Mouse (Mus musculus): ENCODE results near the gene Cux2. TPM values are rescaled to one million over a fixed set of nuclear protein-coding genes. Genes with fewer than 3 reads are reported as not detected.

Gene Cux2
- polyA plus RNA-seq, 1 experiment from 2014 or later: 8.0 TPM

GRCm38 (mm10) chr5:121820161-121820560 lies 229.7 kb downstream of the Cux2 start:
- Histone ChIP-seq H3K36me3 (peaks cover 79% of the 10 kb centered on the region), H3K4me1 (peaks cover 52% of the 10 kb centered on the region), H3K4me3 (no peak overlapping the region), H3K27me3 (ENCODE audit: insufficient read depth, poor library complexity, severe bottlenecking) (no peaks in the 10 kb centered on the region), H3K27ac (no peak overlapping the region), H3K9me3 (no peaks in the 10 kb centered on the region)
- 52% methylated on average over 2 of the region's 2 CpGs for WGBS
- no peak for DNase-seq (ENCODE audit: low spot score)

- Histone ChIP-seq H3K27ac (no peak overlapping the region), H3K36me3 (peaks cover 77% of the 10 kb centered on the region), H3K27me3 (ENCODE audit: insufficient read depth, poor library complexity, severe bottlenecking) (no peaks in the 10 kb centered on the region), H3K4me1 (peaks cover 51% of the 10 kb centered on the region), H3K9me3 (no peaks in the 10 kb centered on the region), H3K4me3 (no peak overlapping the region)
- no peak for DNase-seq (ENCODE audit: low spot score)
- WGBS: 84% methylated on average over 5 of the region's 5 CpGs
These were observed 230.3 kb downstream of the Cux2 start for GRCm38 (mm10) chr5:121819559-121819958.

- Histone ChIP-seq H3K4me1 (peaks cover 44% of the 10 kb centered on the region), H3K27me3 (ENCODE audit: insufficient read depth, poor library complexity, severe bottlenecking) (no peaks in the 10 kb centered on the region), H3K9me3 (no peaks in the 10 kb centered on the region), H3K4me3 (no peak overlapping the region), H3K27ac (no peak overlapping the region), H3K36me3 (peaks cover 78% of the 10 kb centered on the region)
- 90% methylated on average over 4 of the region's 4 CpGs for WGBS
- no peak for DNase-seq (ENCODE audit: low spot score)
These were observed 231.0 kb downstream of the Cux2 start for GRCm38 (mm10) chr5:121818862-121819261.

- WGBS: 92% methylated on average over 7 of the region's 7 CpGs
- H3K4me3 ChIP-seq: no peak overlapping the region
- DNase-seq (ENCODE audit: low spot score): no peak
- no peak overlapping the region for H3K27ac ChIP-seq
- H3K9me3 ChIP-seq: no peaks in the 10 kb centered on the region
- H3K36me3 ChIP-seq: peaks cover 83% of the 10 kb centered on the region
- peaks cover 39% of the 10 kb centered on the region for H3K4me1 ChIP-seq
- no peaks in the 10 kb centered on the region for H3K27me3 ChIP-seq (ENCODE audit: insufficient read depth, poor library complexity, severe bottlenecking)
These were observed 231.5 kb downstream of the Cux2 start for GRCm38 (mm10) chr5:121818401-121818800.

GRCm38 (mm10) chr5:121817551-121817950 lies 232.4 kb downstream of the Cux2 start:
- Histone ChIP-seq H3K4me1 (peaks cover 35% of the 10 kb centered on the region), H3K36me3 (peaks cover 85% of the 10 kb centered on the region), H3K27me3 (ENCODE audit: insufficient read depth, poor library complexity, severe bottlenecking) (no peaks in the 10 kb centered on the region), H3K27ac (no peak overlapping the region), H3K4me3 (no peak overlapping the region), H3K9me3 (no peaks in the 10 kb centered on the region)
- DNase-seq (ENCODE audit: low spot score): no peak
- WGBS: 84% methylated on average over 9 of the region's 9 CpGs

GRCm38 (mm10) chr5:121816611-121817010 lies 233.3 kb downstream of the Cux2 start:
- Histone ChIP-seq H3K27ac (no peak overlapping the region), H3K4me3 (no peak overlapping the region), H3K9me3 (no peaks in the 10 kb centered on the region), H3K36me3 (peaks cover 93% of the 10 kb centered on the region), H3K27me3 (ENCODE audit: insufficient read depth, poor library complexity, severe bottlenecking) (no peaks in the 10 kb centered on the region), H3K4me1 (peaks cover 36% of the 10 kb centered on the region)
- 92% methylated on average over 2 of the region's 2 CpGs for WGBS
- no peak for DNase-seq (ENCODE audit: low spot score)

GRCm38 (mm10) chr5:121815867-121816380 lies 234.0 kb downstream of the Cux2 start:
- DNase-seq (ENCODE audit: low spot score): no peak
- peaks cover 38% of the 10 kb centered on the region for H3K4me1 ChIP-seq
- H3K27ac ChIP-seq: no peak overlapping the region
- 87% methylated on average over 8 of the region's 8 CpGs for WGBS
- H3K27me3 ChIP-seq (ENCODE audit: insufficient read depth, poor library complexity, severe bottlenecking): no peaks in the 10 kb centered on the region
- H3K9me3 ChIP-seq: no peaks in the 10 kb centered on the region
- peaks cover 94% of the 10 kb centered on the region for H3K36me3 ChIP-seq
- no peak overlapping the region for H3K4me3 ChIP-seq

- WGBS: 54% methylated on average over 3 of the region's 3 CpGs
These were observed 234.8 kb downstream of the Cux2 start for GRCm38 (mm10) chr5:121815067-121815466.

GRCm38 (mm10) chr5:121813744-121814143 lies 236.2 kb downstream of the Cux2 start:
- peaks cover 80% of the 10 kb centered on the region for H3K36me3 ChIP-seq
- 88% methylated on average over 10 of the region's 10 CpGs for WGBS
- no peak for DNase-seq (ENCODE audit: low spot score)

More at GRCm38 (mm10) chr5:121815067-121815466, 234.8 kb downstream of the Cux2 start:
- peaks cover 94% of the 10 kb centered on the region for H3K36me3 ChIP-seq
- no peaks in the 10 kb centered on the region for H3K9me3 ChIP-seq
- H3K4me1 ChIP-seq: peaks cover 38% of the 10 kb centered on the region
- no peak for DNase-seq (ENCODE audit: low spot score)
- H3K27ac ChIP-seq: no peak overlapping the region
- no peak overlapping the region for H3K4me3 ChIP-seq
- no peaks in the 10 kb centered on the region for H3K27me3 ChIP-seq (ENCODE audit: insufficient read depth, poor library complexity, severe bottlenecking)

GRCm38 (mm10) chr5:121812526-121813243 lies 237.2 kb downstream of the Cux2 start:
- WGBS: 80% methylated on average over 7 of the region's 7 CpGs
- no peak overlapping the region for H3K27ac ChIP-seq
- DNase-seq (ENCODE audit: low spot score): no peak
- H3K27me3 ChIP-seq (ENCODE audit: insufficient read depth, poor library complexity, severe bottlenecking): no peaks in the 10 kb centered on the region
- no peaks in the 10 kb centered on the region for H3K9me3 ChIP-seq
- peaks cover 38% of the 10 kb centered on the region for H3K4me1 ChIP-seq
- peaks cover 75% of the 10 kb centered on the region for H3K36me3 ChIP-seq
- no peak overlapping the region for H3K4me3 ChIP-seq

More at GRCm38 (mm10) chr5:121813744-121814143, 236.2 kb downstream of the Cux2 start:
- H3K4me1 ChIP-seq: peaks cover 38% of the 10 kb centered on the region
- no peak overlapping the region for H3K4me3 ChIP-seq
- H3K27me3 ChIP-seq (ENCODE audit: insufficient read depth, poor library complexity, severe bottlenecking): no peaks in the 10 kb centered on the region
- H3K27ac ChIP-seq: no peak overlapping the region
- no peaks in the 10 kb centered on the region for H3K9me3 ChIP-seq

- no peak for DNase-seq (ENCODE audit: low spot score)
- Histone ChIP-seq H3K9me3 (no peaks in the 10 kb centered on the region), H3K36me3 (peaks cover 70% of the 10 kb centered on the region), H3K27me3 (ENCODE audit: insufficient read depth, poor library complexity, severe bottlenecking) (no peaks in the 10 kb centered on the region), H3K27ac (no peak overlapping the region; the same call in 1 of the 2 replicates), H3K4me3 (no peak overlapping the region), H3K4me1 (peaks cover 34% of the 10 kb centered on the region)
- whole genome bisulfite sequencing: 82% methylated on average over 5 of the region's 5 CpGs
These were observed 238.4 kb downstream of the Cux2 start for GRCm38 (mm10) chr5:121811485-121811931.

- Histone ChIP-seq H3K36me3 (peaks cover 68% of the 10 kb centered on the region), H3K27me3 (ENCODE audit: insufficient read depth, poor library complexity, severe bottlenecking) (no peaks in the 10 kb centered on the region), H3K4me3 (no peak overlapping the region), H3K27ac (no peak overlapping the region), H3K4me1 (peaks cover 34% of the 10 kb centered on the region), H3K9me3 (no peaks in the 10 kb centered on the region)
- DNase-seq (ENCODE audit: low spot score): no peak
- WGBS: 86% methylated on average over 17 of the region's 17 CpGs
These were observed 239.4 kb downstream of the Cux2 start for GRCm38 (mm10) chr5:121810331-121811151.

GRCm38 (mm10) chr5:121809667-121810224 lies 240.2 kb downstream of the Cux2 start:
- Histone ChIP-seq H3K36me3 (peaks cover 66% of the 10 kb centered on the region), H3K4me3 (no peak overlapping the region), H3K27me3 (ENCODE audit: insufficient read depth, poor library complexity, severe bottlenecking) (no peaks in the 10 kb centered on the region), H3K4me1 (peaks cover 34% of the 10 kb centered on the region), H3K27ac (no peak overlapping the region), H3K9me3 (no peaks in the 10 kb centered on the region)
- DNase-seq (ENCODE audit: low spot score): no peak
- WGBS: 48% methylated on average over 5 of the region's 5 CpGs
